Mouse (Mus musculus) thymus, postnatal 10 days (tissue): ENCODE results near the gene Chaf1a.

Experiments used
- DNase-seq, 2 experiments: peaks; one replicate each; pipeline ENCODE4 v3.0.0; 2021; ENCODE audit warnings: low spot score in 2 of 2

Gene Chaf1a

DNA sequence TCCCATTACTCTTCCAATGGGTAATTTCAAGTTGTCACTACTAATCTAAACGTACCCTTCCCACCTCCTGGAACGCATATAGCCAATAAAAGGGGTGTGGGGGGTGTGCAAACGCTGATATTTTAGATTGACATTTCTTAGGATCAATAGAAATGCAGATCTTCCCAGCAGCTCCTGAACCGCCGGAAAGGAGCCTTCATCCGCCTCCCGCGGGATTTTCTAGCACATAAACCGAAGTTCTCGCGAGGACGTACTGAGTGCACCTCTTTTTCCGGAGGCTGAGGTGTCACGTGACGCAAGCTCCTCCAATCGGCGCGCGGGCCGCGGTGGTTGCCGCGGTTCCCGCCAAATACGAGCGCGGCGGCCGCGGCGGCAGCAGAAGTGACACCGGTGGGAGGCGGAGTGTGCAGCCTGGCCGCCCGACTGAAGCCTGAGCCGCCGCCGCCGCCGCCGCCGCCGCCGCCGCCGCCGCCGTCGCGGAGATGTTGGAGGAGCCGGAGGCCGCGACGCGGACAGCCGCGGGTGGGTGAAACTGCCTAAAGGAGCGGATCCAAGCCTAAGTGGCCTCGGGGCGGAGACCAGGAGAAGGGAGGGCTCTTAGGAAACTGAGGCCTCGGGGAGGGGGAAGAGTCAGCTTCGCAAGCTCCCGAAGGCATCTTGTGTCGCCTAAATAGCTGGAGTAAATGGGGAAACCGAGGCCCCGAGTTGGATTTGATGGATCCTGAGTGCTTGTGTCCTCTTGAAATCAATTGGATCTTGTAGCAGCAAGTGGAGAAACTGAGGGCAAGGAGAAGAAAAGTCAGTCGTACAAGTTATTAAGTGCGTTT lies at the start of gene Chaf1a:
Chaf1a (plus strand) TSS at position 410 of the 827 bp plus-strand sequence.
- peak; percentile 92 to 95 for DNase-seq

DNA sequence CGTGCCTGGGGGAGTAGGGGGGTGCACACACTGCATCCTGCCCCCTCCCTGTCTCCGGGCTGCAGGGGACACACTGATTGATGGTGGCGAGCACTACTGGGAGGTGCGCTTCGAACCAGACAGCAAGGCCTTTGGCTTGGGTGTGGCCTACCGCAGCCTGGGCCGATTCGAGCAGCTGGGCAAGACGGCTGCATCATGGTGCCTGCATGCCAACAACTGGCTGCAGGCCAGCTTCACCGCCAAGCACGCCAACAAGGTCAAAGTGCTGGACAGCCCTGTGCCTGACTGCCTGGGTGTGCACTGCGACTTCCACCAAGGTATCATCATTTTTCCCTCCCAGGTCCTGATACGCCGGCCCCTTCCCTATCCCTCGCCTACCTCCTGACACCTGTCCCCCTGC lies 44.2 kb upstream of the Chaf1a start:
- no peak for DNase-seq

DNA sequence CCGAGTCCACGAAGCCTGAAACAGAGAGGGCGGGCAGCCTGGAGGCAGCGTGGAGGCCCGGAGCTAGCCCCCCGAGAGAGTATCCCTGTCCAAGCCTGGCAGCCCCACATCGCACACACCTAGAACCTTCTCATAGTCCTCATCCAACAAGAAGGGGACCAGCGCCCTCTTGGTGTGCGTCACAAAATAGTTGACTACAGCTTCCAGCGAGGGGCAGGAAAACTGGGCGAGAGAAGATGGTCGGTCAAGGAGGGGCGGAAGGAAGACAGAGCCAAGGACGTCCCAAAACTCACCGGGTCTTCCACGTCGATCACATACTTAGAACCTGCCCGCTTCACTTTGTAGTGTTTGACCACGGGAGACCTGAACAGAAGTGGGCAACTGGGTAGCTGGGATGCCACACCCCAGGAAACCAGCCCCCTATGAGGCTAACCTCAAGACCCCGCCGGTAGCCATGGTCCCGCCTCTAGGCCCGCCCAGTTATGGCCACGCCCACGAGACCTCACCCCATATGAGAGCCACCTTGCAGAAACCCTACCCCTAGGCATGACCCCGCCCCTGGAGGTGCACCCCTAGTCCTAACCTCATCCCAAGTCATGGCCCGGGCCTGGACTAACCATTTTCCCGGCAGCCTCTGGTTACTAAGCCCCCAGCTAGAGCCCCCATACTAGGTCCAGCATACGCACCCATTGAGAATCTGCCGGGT lies 40.3 kb upstream of the Chaf1a start:
- DNase-seq, result no peak

DNA sequence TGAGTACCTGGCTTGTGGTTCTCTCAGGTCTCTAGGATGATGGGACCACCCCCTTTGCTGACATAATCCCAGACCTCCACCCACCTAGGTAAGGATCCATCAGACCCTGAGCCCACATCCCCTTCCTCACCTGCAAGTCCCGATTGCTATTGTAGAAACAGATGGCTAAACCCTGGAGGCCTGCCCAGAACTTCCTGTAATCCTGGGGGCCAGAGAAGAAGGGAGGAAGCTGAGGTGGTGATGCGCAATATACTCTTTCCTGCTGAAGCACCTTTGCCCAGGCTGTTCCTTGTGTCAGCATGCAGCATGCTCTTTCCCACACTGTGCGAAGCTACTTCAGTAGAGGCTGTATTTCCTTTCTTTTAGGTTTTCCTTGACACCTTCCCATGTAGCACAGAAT lies 37.2 kb upstream of the Chaf1a start:
- no peak for DNase-seq

DNA sequence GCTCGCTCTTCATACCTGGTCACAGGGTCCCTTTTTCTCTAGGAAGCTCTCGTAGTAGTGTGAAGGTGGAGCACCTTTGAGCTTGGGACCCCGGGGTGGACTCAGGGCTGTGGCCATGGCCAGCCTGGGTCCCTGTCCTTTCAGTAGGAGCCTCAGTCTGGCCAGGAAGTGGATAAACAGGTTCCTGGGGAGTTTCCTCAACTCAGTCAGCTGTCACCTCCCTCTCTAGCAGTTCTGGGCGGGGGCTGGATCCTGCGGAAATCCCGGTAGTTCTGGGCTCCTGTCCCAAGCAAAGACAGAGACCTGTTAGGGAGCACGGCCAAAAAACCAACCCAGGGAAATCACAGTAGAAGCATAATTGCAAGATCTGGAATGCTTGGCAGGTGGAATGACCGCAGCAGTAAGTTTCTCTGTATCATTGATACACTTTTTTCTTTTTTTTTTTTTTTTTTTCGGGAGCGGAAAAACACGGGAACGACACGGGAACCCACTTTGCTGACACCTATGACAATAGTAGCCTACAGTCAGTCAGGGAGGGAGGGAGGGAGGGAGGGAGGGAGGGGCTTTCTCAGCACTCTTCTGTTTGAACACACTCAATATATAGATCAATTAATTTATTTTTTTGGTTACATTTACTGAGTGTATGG lies 34.7 kb upstream of the Chaf1a start, which contains the start of the genes Stap2 and Mpnd:
Stap2 (minus strand) TSS at position 170 of the 647 bp plus-strand sequence.
Mpnd (plus strand) TSS at position 297 of the 647 bp plus-strand sequence.
- peak in 1 of 2 experiments; percentile 49 for DNase-seq

DNA sequence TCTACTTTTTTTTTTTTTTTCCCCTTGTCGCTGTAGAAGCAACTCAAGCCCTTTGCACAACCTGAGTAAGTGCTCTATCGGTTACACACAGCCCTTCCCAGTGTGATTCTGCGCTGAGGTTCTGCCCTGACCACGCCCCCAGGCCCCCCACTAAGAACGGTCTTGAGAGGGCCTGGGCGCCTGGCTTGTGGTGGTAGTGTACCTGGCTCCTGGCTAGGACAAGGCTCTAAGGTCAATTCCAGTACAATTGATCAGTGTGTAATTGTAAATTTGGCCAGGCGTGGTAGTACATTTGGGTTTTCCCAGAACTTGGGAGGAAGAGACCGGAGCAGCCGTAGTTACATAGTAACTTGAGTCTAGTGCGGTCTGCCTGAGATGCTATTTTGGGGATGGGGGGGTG lies 33.3 kb upstream of the Chaf1a start:
- DNase-seq, result no peak

DNA sequence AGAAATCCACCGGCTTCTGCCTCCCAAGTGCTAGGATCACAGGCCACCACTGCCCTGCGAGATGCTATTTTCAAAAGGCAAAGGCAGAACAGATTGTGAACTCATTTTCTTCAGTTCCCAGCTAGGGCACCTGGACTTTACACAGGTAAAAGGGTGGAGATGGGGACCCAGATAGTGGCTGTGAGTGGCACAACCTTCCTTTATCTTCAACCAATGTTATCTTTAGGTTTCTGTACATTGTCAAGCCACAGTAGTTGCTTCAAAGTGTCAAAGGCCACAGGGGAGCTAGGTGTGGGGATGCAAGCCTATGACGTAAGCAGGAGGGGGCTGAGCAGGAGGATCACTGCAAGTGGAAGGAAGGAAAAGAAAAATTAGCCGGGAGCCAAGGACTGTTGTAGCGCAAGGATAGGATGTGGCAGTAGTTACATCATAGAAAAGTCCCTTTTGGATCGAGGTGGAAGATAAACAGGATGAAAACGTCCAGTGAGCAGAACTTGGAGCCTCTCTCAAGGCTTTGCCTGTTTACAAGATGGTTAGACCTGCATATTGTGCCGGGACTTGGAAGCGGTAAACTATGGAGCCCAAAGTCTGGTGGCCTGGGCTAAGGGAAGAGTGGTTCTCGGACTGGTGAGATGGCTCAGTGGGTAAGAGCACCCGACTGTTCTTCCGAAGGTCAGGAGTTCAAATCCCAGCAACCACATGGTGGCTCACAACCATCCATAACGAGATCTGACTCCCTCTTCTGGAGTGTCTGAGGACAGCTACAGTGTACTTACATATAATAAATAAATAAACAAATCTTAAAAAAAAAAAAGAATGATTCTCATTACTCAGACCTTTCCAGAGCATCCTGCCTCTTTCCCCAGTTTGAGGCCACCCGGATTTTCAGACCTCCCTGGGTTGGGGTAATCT lies 32.5 kb upstream of the Chaf1a start:
- no peak for DNase-seq

DNA sequence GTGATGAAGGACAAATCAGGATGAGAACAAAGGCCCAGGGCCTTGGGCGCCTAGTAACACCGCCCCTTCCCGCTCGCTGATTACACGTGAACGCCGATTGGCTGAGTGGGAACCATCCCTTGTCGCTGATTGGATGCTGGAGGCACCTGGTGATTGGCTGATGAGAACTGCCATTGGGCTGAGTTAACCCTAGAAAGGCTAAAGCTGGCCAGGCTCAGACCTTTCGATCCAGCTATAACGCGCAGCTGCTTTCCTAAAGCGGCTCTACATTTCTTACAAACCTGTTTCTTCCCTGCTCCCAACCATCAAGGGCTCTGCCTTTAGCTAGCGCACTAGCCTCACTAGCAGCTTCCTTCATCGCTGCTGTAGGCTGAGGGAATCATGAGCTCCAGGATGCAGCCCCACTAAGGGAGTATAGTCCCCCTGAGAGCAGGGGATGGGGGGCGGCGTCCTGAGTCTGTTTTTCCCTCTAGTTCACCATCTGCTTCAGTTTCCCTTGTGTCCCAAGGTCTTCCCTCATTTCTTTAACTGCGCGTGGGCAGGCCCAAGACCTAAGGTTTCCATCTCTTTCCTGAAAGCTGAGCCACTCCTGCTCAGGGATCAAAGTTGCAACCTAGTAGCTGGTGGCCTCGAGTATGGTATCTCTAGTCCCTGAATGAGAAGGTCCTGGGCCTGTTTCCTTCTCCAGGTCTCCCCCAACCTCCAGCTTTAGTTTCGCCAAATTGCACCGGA lies 31.7 kb upstream of the Chaf1a start:
- peak; percentile 86 to 92 for DNase-seq

DNA sequence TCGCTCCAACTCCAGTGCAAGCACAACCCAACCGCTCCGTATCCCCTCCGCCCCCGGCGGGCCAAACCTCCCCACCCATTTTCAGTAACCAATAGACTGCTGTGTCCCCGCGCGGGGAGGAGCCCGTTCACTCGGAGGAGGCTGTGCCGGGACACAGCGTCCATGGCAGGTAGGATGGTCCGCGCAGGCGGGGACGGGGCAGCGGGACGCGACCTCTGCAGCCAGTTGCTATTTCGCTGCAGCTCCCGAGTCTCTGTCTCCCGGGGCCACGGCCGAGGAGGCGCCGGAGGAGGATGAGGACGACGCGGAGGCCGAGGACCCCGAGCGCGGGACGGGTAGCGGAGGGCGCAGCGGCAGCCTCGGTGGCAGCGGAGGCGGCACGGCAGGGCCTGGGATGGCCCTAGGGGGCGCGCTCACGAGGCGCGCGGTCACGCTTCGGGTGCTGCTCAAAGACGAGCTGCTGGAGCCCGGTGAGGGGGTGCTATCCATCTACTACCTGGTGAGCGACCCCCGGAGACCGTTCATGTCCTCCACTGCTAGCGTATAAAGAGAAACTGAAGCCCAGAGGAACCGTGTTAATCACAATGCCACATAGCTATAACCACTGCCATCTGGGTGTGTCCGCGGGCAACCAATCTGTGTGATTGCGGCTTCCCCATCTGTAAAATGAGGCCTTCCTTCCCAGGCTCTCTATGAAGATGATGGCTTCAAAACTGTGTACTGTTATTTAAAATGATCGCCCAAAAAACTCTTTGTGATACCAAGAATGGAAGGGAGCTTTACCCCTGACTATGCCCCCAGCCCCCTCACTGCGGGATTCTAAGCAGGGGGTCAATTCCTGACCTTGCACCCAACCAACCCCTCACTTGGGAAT lies 30.9 kb upstream of the Chaf1a start:
- DNase-seq, result peak; percentile 87 to 90

DNA sequence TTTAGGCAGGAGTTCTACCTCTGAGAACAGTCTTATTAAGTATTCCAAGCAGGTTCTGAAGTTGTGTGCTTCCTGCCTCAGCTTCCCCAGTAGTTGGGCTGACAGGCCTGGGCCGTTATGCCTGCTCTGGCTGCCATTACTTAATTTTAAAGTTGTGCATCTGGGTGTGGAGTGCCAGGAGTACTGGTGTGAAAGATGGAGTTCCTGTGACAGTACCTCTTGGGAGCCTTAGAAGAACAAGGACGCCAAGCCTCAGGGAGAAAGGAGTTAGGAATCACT lies 30.3 kb upstream of the Chaf1a start:
- no peak for DNase-seq

DNA sequence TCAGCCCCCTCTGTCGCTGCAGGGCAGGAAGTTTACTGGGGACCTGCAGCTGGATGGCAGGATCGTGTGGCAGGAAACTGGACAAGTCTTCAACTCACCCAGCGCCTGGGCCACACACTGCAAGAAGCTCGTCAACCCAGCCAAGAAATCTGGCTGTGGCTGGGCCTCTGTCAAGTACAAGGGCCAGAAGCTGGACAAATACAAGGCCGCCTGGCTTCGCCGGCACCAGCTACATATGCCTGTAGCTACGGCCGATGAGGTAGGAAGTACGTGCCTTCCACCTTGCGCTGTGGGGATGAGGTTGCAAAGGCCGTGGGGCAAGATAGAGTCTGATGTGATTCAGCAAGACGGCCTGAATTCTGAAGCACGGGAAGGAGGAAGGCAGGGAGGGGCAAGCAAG lies 30.0 kb upstream of the Chaf1a start:
- no peak for DNase-seq

DNA sequence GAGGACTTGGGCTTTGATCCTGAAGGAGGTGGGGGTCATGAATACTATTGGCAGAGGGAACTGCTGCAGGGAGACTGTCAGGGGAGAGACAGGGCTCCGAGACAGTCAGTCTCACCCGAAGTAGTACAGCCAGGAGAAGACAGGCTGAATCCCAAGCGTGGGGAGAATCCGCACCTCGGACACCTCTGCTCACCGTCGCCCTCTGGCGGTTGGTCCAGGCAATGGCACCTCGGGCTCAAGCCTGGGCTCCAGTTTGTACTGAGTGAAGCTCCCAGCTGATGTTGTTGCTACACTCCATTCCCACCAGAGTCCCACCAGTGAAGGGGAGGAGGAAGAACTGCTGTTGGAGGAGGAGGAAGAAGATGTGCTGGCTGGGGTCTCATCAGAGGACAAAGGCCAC lies 29.6 kb upstream of the Chaf1a start:
- DNase-seq, result peak; percentile 71 to 89

DNA sequence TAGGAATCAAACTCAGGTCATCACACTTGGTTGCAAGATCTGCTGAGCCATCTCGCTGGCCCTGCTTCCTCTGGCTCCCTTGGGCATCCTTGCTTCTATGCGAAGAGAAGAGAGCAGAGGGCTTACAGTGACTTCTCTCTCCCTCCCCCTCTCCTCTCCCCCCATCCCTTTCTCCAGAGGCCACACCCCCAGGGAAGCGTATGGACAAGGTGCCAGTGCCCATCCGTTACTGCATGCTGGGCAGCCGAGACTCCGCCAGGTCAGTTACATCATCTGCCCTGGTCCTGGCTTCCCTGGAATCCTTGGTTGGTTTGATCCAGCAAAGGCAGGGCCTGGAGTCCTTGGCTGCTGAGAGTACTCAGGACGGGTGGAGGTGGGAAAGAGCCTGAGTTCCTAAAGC lies 28.8 kb upstream of the Chaf1a start:
- no peak for DNase-seq

DNA sequence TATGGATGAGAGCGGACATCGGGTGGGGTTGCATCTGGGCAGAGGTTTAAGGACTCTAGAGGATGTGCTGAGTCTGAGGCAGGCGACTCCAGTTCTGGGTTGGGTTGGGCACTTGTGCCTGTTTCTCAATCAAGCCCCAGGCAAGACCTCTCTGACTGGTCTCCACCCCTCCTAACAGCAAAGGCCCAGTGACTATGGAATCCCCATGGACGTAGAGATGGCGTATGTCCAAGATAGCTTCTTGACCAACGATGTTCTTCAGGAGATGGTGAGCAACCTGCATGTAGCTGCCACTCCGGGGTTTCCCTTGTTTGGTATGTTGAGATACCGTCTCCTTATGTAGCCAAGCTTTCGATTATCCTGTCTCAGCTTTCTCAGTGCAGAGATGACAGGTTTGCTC lies 24.9 kb upstream of the Chaf1a start:
- DNase-seq, result no peak

DNA sequence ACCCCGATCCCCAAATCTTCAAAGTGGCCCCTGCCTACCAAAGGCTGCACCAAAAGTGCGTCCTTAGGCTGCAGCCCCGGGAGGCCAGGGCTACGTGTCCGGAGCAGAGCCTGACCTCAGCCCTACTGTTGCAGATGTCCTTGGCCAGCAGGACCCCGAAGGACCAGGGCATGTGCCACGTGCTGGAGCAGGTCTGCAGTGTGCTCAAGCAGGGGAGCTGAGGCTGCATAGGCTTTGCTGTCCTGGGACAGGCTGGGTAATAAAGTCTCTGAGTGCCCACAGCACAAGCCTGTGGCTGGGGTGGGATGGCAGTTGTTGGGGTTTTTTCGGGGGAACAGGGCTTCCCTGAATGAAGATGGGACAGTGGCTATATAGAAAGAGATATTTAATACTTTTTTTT lies 23.9 kb upstream of the Chaf1a start:
- DNase-seq, result no peak

DNA sequence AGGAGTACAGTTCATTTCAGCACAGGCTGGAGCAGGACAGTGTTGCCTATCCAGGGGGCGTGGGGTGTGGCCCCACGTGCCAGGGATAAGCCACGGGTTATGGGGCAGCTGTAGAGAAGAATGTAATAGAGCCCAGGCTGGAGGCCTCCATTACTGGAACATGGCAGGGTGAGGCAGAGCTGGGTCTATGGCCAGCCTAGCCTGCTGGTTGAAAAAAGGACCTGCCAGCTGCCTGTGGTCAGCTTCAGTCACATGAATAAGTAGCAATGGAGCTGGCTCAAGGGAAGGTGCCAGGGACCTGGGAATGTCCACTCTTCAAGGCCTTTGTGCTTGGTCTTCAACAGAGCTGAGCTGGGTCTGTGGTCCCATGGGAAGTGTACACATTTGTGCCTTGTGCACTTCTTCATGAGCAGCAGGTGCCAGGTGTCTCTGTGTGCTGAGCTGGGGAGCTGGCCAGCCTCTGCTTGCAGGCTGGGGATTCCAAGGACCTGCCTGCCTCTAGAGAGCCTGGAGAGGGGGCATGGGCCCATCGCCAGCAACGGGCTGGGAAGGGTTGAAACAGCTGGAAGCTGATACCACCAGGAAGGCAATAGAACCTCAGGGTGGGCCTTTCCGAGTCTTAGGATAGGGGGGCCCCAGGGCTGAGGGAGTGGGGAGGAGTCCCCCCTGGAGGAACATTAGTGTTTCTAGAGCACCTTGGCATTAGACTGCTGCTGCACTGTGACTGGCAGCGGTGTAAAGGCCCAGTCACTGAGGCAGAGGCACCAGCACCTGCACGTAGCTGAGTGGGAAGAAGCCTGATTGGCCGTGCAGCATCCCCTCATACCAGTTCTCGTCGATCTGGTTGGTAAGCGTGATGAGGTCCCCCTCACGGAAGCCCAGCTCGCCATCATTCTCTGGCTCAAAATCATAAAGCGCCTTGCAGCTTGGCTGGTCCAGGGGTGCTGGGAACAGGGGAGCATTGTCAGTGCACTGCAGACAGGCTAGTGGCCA lies 23.1 kb upstream of the Chaf1a start:
- no peak for DNase-seq

DNA sequence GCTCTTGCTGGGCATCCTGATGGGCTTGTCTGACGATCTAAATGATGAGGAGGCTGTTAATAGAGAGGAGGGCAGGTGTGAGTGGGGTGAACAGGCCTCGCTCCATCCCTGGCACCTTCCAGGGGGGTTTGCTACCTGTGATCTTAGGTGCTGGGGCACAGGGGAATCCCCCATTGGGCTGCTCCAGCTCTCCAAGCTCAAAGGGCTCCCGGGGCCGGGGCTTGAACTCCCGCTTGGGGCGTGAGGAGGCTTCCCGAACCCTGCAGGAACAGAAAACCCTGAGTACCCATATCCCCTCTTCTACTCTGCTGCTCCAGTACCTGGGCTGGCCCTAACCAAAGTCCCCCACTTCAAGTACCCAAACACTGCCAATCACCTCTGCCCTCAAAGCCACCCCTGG lies 22.4 kb upstream of the Chaf1a start:
- no peak for DNase-seq

DNA sequence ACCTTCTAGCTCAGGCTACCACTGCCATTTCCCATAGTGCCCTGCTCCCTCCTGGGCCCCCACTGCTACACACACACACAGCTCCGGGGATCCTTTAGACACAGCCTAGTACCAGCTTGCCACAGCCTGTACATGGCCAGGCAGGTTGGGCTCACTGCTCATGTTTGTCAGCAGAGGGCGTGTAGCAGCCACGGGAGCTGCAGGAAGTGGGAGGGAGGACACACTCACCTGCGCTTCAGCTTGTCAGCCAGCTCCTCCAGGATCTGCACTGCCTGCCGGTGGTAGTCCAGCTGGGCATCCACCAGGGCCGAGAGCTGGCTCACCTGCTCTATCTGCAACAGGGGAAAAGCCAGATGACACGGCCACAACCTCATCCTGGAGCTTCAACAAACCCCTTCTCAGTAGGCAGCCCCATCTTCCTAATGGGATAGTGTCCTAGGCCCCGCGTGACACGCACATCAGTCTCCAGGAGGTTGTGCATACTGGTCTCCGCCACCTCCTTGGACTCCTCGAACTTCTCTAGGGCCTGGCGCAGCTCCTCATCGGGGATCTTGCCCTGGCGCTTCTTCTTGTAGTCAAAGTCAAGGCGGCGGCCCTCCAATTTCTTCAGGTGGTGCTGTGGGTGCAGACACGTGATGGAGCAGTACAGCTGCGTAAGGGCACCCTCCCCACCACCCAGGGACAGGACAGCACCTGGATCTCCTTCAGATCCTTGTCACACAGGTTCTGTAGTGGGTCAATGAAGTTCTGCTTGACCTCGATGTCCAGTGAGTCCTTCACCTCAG lies 21.7 kb upstream of the Chaf1a start:
- DNase-seq, result peak; percentile 77 to 86
